In genomic region chr8:101154923-101155322, GRCm38 (mm10) we compare ENCODE assay signal across 14 mouse cellular contexts.
DNase-seq lines count a peak whose midpoint lies in the region; ATAC-seq and TF ChIP-seq lines count a peak whose summit lies in the region.
"Had no signal": no experiment of that assay in that cellular context is flagged by ENCODE, and none has a peak within 500 bp of the region (broad histone marks: within the 10 kb centered on the region; RNA-seq: fewer than 3 reads in every experiment).

No protein-coding gene starts in this region.

- H3K4me2 ChIP-seq in liver, embryonic 12.5 days: no peak overlapping the region
- H3K4me2 ChIP-seq in neural tube, embryonic 11.5 days (ENCODE audit: low read depth): no peak overlapping the region
- H3K4me2 ChIP-seq: embryonic facial prominence, embryonic 15.5 days had no signal

- ATAC-seq in liver, embryonic 12.5 days: no peak
- ATAC-seq in neural tube, embryonic 11.5 days (ENCODE audit: insufficient read depth, low FRiP score, low TSS enrichment): peak; percentile 54; the same call in 1 of the 2 replicates

- no peak for TF ChIP-seq RAD21 in MEL (IDR thresholded peaks at IDR 0.05; ENCODE audit: low read depth, low read length)

- no peak for TF ChIP-seq EP300 in MEL (IDR thresholded peaks at IDR 0.05; ENCODE audit: low read depth in 1 of 2, low read length in 2 of 2)

- H3K27me3 ChIP-seq in liver, adult 2 months (ENCODE audit: control insufficient read depth, insufficient read depth, low read length): no peaks in the 10 kb centered on the region
- H3K27me3 ChIP-seq in liver, embryonic 12.5 days (replicated peaks): no peaks in the 10 kb centered on the region
- no peaks in the 10 kb centered on the region for H3K27me3 ChIP-seq in MEL (ENCODE audit: control insufficient read depth in 1 of 2, insufficient read depth in 2 of 2, low read length in 2 of 2)
- no peaks in the 10 kb centered on the region for H3K27me3 ChIP-seq in neural tube, embryonic 11.5 days (ENCODE audit: control insufficient read depth, insufficient read depth, low read length)
- H3K27me3 ChIP-seq: embryonic facial prominence, embryonic 15.5 days had no signal

- no peaks in the 10 kb centered on the region for H3K9me3 ChIP-seq in liver, embryonic 12.5 days (replicated peaks)
- H3K9me3 ChIP-seq in MEL (replicated peaks; ENCODE audit: insufficient read depth, low read length): no peaks in the 10 kb centered on the region
- H3K9me3 ChIP-seq in neural tube, embryonic 11.5 days (ENCODE audit: control insufficient read depth, low read length): no peaks in the 10 kb centered on the region
- H3K9me3 ChIP-seq: embryonic facial prominence, embryonic 15.5 days; heart, embryonic 10.5 days had no signal

- H3K4me1 ChIP-seq in liver, adult 2 months (ENCODE audit: control insufficient read depth, insufficient read depth, low read length): no peaks in the 10 kb centered on the region
- no peaks in the 10 kb centered on the region for H3K4me1 ChIP-seq in liver, embryonic 12.5 days
- no peaks in the 10 kb centered on the region for H3K4me1 ChIP-seq in MEL (ENCODE audit: control insufficient read depth in 1 of 2, insufficient read depth in 2 of 2, low read length in 2 of 2)
- no peaks in the 10 kb centered on the region for H3K4me1 ChIP-seq in neural tube, embryonic 11.5 days (ENCODE audit: control insufficient read depth, insufficient read depth, low read length)
- H3K4me1 ChIP-seq: embryonic facial prominence, embryonic 15.5 days; heart, embryonic 10.5 days had no signal

- no peak overlapping the region for H3K9ac ChIP-seq in liver, adult 2 months (ENCODE audit: low read depth, low read length)
- H3K9ac ChIP-seq in liver, embryonic 12.5 days: no peak overlapping the region
- no peak overlapping the region for H3K9ac ChIP-seq in MEL (ENCODE audit: control insufficient read depth, low read depth, low read length, poor library complexity, severe bottlenecking)
- no peak overlapping the region for H3K9ac ChIP-seq in neural tube, embryonic 11.5 days (ENCODE audit: low read length)
- H3K9ac ChIP-seq: embryonic facial prominence, embryonic 15.5 days had no signal

- no peak overlapping the region for H3K4me3 ChIP-seq in liver, adult 2 months (ENCODE audit: insufficient read depth, low read depth, low read length)
- H3K4me3 ChIP-seq in liver, embryonic 12.5 days: no peak overlapping the region
- H3K4me3 ChIP-seq in MEL (ENCODE audit: control insufficient read depth in 1 of 2, insufficient read depth in 1 of 2, low read depth in 2 of 2, low read length in 2 of 2): no peak overlapping the region
- no peak overlapping the region for H3K4me3 ChIP-seq in neural tube, embryonic 11.5 days (ENCODE audit: low read depth, low read length)
- H3K4me3 ChIP-seq: embryonic facial prominence, embryonic 15.5 days; heart, embryonic 10.5 days had no signal

- TF ChIP-seq POLR2A in liver, adult 2 months (IDR thresholded peaks at IDR 0.05; ENCODE audit: extremely low read depth, insufficient read depth, low read length): no peak
- TF ChIP-seq POLR2A in MEL (IDR thresholded peaks at IDR 0.05; ENCODE audit: control insufficient read depth in 1 of 2, insufficient read depth in 1 of 2, low read depth in 1 of 2, low read length in 2 of 2, poor library complexity in 1 of 2): no peak

- H3K79me2 ChIP-seq in liver, adult 2 months (ENCODE audit: control insufficient read depth, insufficient read depth, low read length): no peaks in the 10 kb centered on the region
- H3K79me2 ChIP-seq in MEL (ENCODE audit: control insufficient read depth, insufficient read depth, low read length, poor library complexity): no peaks in the 10 kb centered on the region

- TF ChIP-seq CTCF in liver, adult 2 months (IDR thresholded peaks at IDR 0.05; ENCODE audit: low read depth, low read length): peak; percentile 44
- 0 out of 6 replicates have a peak, but pooled peaks of 1 of the 3 experiments have one; percentile 11 for TF ChIP-seq CTCF in MEL (IDR thresholded peaks at IDR 0.05 in 2 of 3, conservative IDR thresholded peaks at IDR 0.05 in 1 of 3; ENCODE audit: control insufficient read depth in 1 of 3, insufficient read depth in 1 of 3, low read depth in 2 of 3, low read length in 3 of 3, poor library complexity in 1 of 3, severe bottlenecking in 1 of 3)

- peak; percentile 7 for DNase-seq in liver, adult 2 months (ENCODE audit: extremely low read depth, low read depth, low spot score)
- peak; percentile 3 for DNase-seq in MEL (ENCODE audit: low read depth, low spot score)
- DNase-seq in embryo, embryonic 10 days (ENCODE audit: low spot score): peak; percentile 34
- peak; percentile 48 for DNase-seq in neural tube, embryonic 11.5 days (ENCODE audit: low spot score)
- DNase-seq in gastrocnemius, adult 18-20 months (ENCODE audit: low spot score): no peak
- no peak for DNase-seq in right cerebral cortex, postnatal 10 days (ENCODE audit: low spot score in 2 of 2)
- DNase-seq: adrenal gland, postnatal 36 days; cerebellum, adult 2 months; heart, postnatal 4 days; liver; lung, postnatal 14 days had no signal

- no peak overlapping the region for H3K27ac ChIP-seq in liver, adult 2 months (replicated peaks; ENCODE audit: insufficient read depth, low read depth, low read length)
- no peak overlapping the region for H3K27ac ChIP-seq in liver, embryonic 12.5 days
- H3K27ac ChIP-seq in MEL (ENCODE audit: control insufficient read depth, low read depth, low read length): no peak overlapping the region
- H3K27ac ChIP-seq in neural tube, embryonic 11.5 days (ENCODE audit: low read depth, low read length): no peak overlapping the region
- H3K27ac ChIP-seq: embryonic facial prominence, embryonic 15.5 days; heart, embryonic 10.5 days had no signal

- no peaks in the 10 kb centered on the region for H3K36me3 ChIP-seq in liver, adult 2 months (ENCODE audit: control insufficient read depth, insufficient read depth, low read length)
- no peaks in the 10 kb centered on the region for H3K36me3 ChIP-seq in liver, embryonic 12.5 days
- no peaks in the 10 kb centered on the region for H3K36me3 ChIP-seq in MEL (ENCODE audit: control insufficient read depth in 1 of 2, insufficient read depth in 2 of 2, low read length in 2 of 2)
- no peaks in the 10 kb centered on the region for H3K36me3 ChIP-seq in neural tube, embryonic 11.5 days (ENCODE audit: control insufficient read depth, insufficient read depth, low read length)
- H3K36me3 ChIP-seq: embryonic facial prominence, embryonic 15.5 days; heart, embryonic 10.5 days had no signal

TF ChIP-seq in MEL, 35 proteins besides CTCF, POLR2A, EP300 and RAD21:
- TF ChIP-seq HCFC1 (IDR thresholded peaks at IDR 0.05; ENCODE audit: low read depth, low read length) (no peak), MEF2A (IDR thresholded peaks at IDR 0.05; ENCODE audit: extremely low read depth, insufficient replicate concordance, low read depth, low read length, poor library complexity, severe bottlenecking) (no peak), CHD1 (IDR thresholded peaks at IDR 0.05; ENCODE audit: low read depth, low read length) (no peak), UBTF (IDR thresholded peaks at IDR 0.05; ENCODE audit: borderline replicate concordance, insufficient read depth, low read depth, low read length) (no peak), NELFE (IDR thresholded peaks at IDR 0.05; ENCODE audit: low read depth, low read length) (no peak), KAT2A (conservative IDR thresholded peaks at IDR 0.05; ENCODE audit: low read depth, low read length) (no peak)

Comparison
In these comparisons a context has a peak if more than half of its experiments do, and no peak if none do; other contexts are left out.
1. DNase-seq: peak in liver, adult 2 months (single experiment), MEL (single experiment), embryo, embryonic 10 days (single experiment) and neural tube, embryonic 11.5 days (single experiment); none in gastrocnemius, adult 18-20 months (single experiment) and right cerebral cortex, postnatal 10 days (0 of 2).